In the genomic region with DNA sequence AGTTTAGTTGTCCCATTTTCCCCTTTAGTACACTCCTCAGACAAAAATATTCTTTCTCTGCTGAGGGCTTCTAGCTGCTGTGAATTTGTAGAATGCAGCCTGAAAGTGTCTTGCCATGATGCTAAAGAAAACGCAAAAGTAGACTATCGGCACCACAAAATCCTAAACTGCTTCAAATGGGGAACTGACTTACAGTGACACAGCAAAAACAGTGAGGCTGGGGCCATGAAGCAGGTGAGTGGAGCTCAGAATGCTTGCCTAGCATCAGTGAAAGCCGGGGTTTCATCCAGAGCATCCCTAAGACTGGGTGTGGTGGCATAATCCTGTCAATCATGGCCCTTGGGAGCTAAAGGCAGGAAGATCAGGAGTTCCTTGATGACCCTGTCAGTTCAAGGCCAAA, we compare ENCODE assay signal across 16 mouse cellular contexts.
"Had no signal": no experiment of that assay in that cellular context is flagged by ENCODE, and none has a peak within 500 bp of the region (broad histone marks: within the 10 kb centered on the region; RNA-seq: fewer than 3 reads in every experiment).

No protein-coding gene starts in this region.

- H3K36me3 ChIP-seq: limb, embryonic 10.5 days; liver, embryonic 12.5 days; lung, embryonic 15.5 days; midbrain, embryonic 13.5 days; neural tube, embryonic 15.5 days; stomach, embryonic 15.5 days had no signal

- ATAC-seq: liver, embryonic 12.5 days; midbrain, embryonic 13.5 days had no signal

- H3K27me3 ChIP-seq: liver, embryonic 12.5 days; lung, embryonic 15.5 days; midbrain, embryonic 13.5 days; neural tube, embryonic 15.5 days; stomach, embryonic 15.5 days had no signal

- DNase-seq: kidney, adult 11 months; kidney, adult 9 months; kidney, postnatal 36 days; lung, postnatal 14 days; retina, postnatal 1 day; spleen, adult 18-20 months; thymus, adult 2 months; thymus, postnatal 25 days had no signal

- H3K4me1 ChIP-seq: limb, embryonic 10.5 days; lung, embryonic 15.5 days; midbrain, embryonic 13.5 days; neural tube, embryonic 15.5 days; stomach, embryonic 15.5 days had no signal

- H3K9me3 ChIP-seq: limb, embryonic 10.5 days; liver, embryonic 12.5 days; lung, embryonic 15.5 days; midbrain, embryonic 13.5 days; neural tube, embryonic 15.5 days; stomach, embryonic 15.5 days had no signal

- H3K4me3 ChIP-seq: left cerebral cortex, adult 2 months; limb, embryonic 10.5 days; liver, embryonic 12.5 days; lung, embryonic 15.5 days; midbrain, embryonic 13.5 days; myocyte; neural tube, embryonic 15.5 days; stomach, embryonic 15.5 days had no signal
